Mouse (Mus musculus) CH12.LX (cell line): ENCODE measurements around the gene Creb3l1. TPM values are rescaled to one million over a fixed set of nuclear protein-coding genes. Genes with fewer than 3 reads are reported as not detected.

ENCODE experiments used
- DNase-seq: peaks from one replicate; pipeline ENCODE4 v3.0.0-alpha.2; 2013; ENCODE audit errors: extremely low read depth
- H3K27ac ChIP-seq: 2 replicates; pipeline ENCODE4 v1.5.1; 2012; ENCODE audit warnings: low read depth, mild to moderate bottlenecking, control low read depth, moderate library complexity; ENCODE audit not compliant: insufficient read depth
- H3K27me3 ChIP-seq: replicated peaks from 2 replicates; pipeline ENCODE3; 2012; ENCODE audit warnings: inconsistent platforms
- H3K36me3 ChIP-seq, 2 experiments: replicated peaks in 1 of 2; 2 replicates each; pipeline versions ENCODE3 to v1.6.1; 2012; ENCODE audit warnings: inconsistent platforms in 1 of 2, low read length in 1 of 2, mild to moderate bottlenecking in 1 of 2, mixed read lengths in 1 of 2, moderate library complexity in 1 of 2; ENCODE audit not compliant: control insufficient read depth in 1 of 2, insufficient read depth in 1 of 2
- H3K4me1 ChIP-seq, 2 experiments: 2 replicates each; pipeline ENCODE4 v1.6.1; 2012; ENCODE audit warnings: inconsistent platforms in 1 of 2, moderate library complexity in 1 of 2; ENCODE audit not compliant: insufficient read depth in 2 of 2, control insufficient read depth in 1 of 2
- H3K4me2 ChIP-seq: 2 replicates; pipeline ENCODE4 v1.6.1; 2012; ENCODE audit warnings: low read depth, mild to moderate bottlenecking, control low read depth; ENCODE audit not compliant: poor library complexity, insufficient read depth, severe bottlenecking
- H3K4me3 ChIP-seq, 3 experiments: fragments of 150-350 bp in 1 of 3; sonication (generic) in 1 of 3; replicated peaks in 1 of 3; 2 replicates each; pipeline versions ENCODE3 to v1.5.1; 2011 to 2012; ENCODE audit warnings: low read depth in 2 of 3, low read length in 2 of 3, mild to moderate bottlenecking in 2 of 3, moderate library complexity in 2 of 3, control low read depth in 1 of 3, improper control_type of control experiment in 1 of 3, inconsistent platforms in 1 of 3, mixed read lengths in 1 of 3; ENCODE audit not compliant: poor library complexity in 1 of 3
- H3K79me2 ChIP-seq: replicated peaks from 2 replicates; pipeline ENCODE4 v1.6.1; 2012; ENCODE audit warnings: mild to moderate bottlenecking, moderate library complexity; ENCODE audit not compliant: control insufficient read depth, poor library complexity, insufficient read depth, severe bottlenecking; ENCODE audit errors: extremely low read depth
- H3K9ac ChIP-seq: 2 replicates; pipeline ENCODE4 v1.6.1; 2012; ENCODE audit warnings: low read depth, mild to moderate bottlenecking, control low read depth, moderate library complexity; ENCODE audit not compliant: insufficient read depth
- H3K9me3 ChIP-seq: replicated peaks from 2 replicates; pipeline ENCODE3; 2012; ENCODE audit warnings: low read length, inconsistent platforms, mixed read lengths
- BHLHE40 ChIP-seq: IDR thresholded peaks from 2 replicates; pipeline ENCODE4 v1.6.1; 2011; ENCODE audit warnings: mild to moderate bottlenecking, low read depth, low read length, improper control_type of control experiment
- CHD2 ChIP-seq: IDR thresholded peaks from 2 replicates; pipeline ENCODE4 v1.6.1; 2011; ENCODE audit warnings: low read length, improper control_type of control experiment
- ELF1 ChIP-seq: IDR thresholded peaks from 2 replicates; pipeline ENCODE4 v1.6.1; 2014; ENCODE audit warnings: low read depth, mild to moderate bottlenecking, inconsistent platforms, low read length, improper control_type of control experiment
- EP300 ChIP-seq: IDR thresholded peaks from 2 replicates; pipeline ENCODE4 v1.6.1; 2011; ENCODE audit warnings: low read length, improper control_type of control experiment
- ETS1 ChIP-seq: conservative IDR thresholded peaks from 2 replicates; pipeline ENCODE4 v1.6.1; 2012; ENCODE audit warnings: low read depth, mild to moderate bottlenecking, inconsistent platforms, low read length, improper control_type of control experiment, moderate library complexity
- GABPA ChIP-seq: IDR thresholded peaks from 2 replicates; pipeline ENCODE4 v1.6.1; 2012; ENCODE audit warnings: low read depth, low read length, improper control_type of control experiment, inconsistent platforms; ENCODE audit not compliant: insufficient replicate concordance
- IRF4 ChIP-seq: IDR thresholded peaks from 2 replicates; pipeline ENCODE4 v1.6.1; 2014; ENCODE audit warnings: low read depth, mild to moderate bottlenecking, inconsistent platforms, low read length, improper control_type of control experiment
- JUN ChIP-seq: IDR thresholded peaks from 2 replicates; pipeline ENCODE4 v1.6.1; 2011; ENCODE audit warnings: low read depth, mild to moderate bottlenecking, low read length, improper control_type of control experiment, moderate library complexity; ENCODE audit not compliant: insufficient read depth
- JUND ChIP-seq: conservative IDR thresholded peaks from 2 replicates; pipeline ENCODE4 v1.6.1; 2011; ENCODE audit warnings: low read depth, low read length, improper control_type of control experiment
- KAT2A ChIP-seq: IDR thresholded peaks from 2 replicates; pipeline ENCODE4 v1.6.1; 2012; ENCODE audit warnings: low read length, improper control_type of control experiment, inconsistent platforms; ENCODE audit not compliant: insufficient replicate concordance
- MAX ChIP-seq: IDR thresholded peaks from 2 replicates; pipeline ENCODE4 v1.6.1; 2011; ENCODE audit warnings: low read length, improper control_type of control experiment
- MAZ ChIP-seq: IDR thresholded peaks from 2 replicates; pipeline ENCODE4 v1.6.1; 2012; ENCODE audit warnings: low read depth, mild to moderate bottlenecking, inconsistent platforms, low read length, improper control_type of control experiment, moderate library complexity
- MEF2A ChIP-seq: IDR thresholded peaks from 2 replicates; pipeline ENCODE4 v1.6.1; 2014; ENCODE audit warnings: low read depth, mild to moderate bottlenecking, inconsistent platforms, low read length, improper control_type of control experiment, borderline replicate concordance
- MXI1 ChIP-seq: IDR thresholded peaks from 2 replicates; pipeline ENCODE4 v1.6.1; 2011; ENCODE audit warnings: mild to moderate bottlenecking, low read depth, low read length, improper control_type of control experiment
- MYC ChIP-seq: IDR thresholded peaks from 2 replicates; pipeline ENCODE4 v1.6.1; 2011; ENCODE audit warnings: low read depth, mild to moderate bottlenecking, improper control_type of control experiment, low read length
- NELFE ChIP-seq: IDR thresholded peaks from 2 replicates; pipeline ENCODE4 v1.6.1; 2011; ENCODE audit warnings: low read depth, low read length, improper control_type of control experiment
- NRF1 ChIP-seq: IDR thresholded peaks from 2 replicates; pipeline ENCODE4 v1.6.1; 2014; ENCODE audit warnings: low read depth, mild to moderate bottlenecking, inconsistent platforms, low read length, improper control_type of control experiment, moderate library complexity
- POLR2A ChIP-seq: IDR thresholded peaks from 2 replicates; pipeline ENCODE4 v1.6.1; 2011; ENCODE audit warnings: low read depth, mild to moderate bottlenecking, improper control_type of control experiment, low read length
- SMC3 ChIP-seq: IDR thresholded peaks from 2 replicates; pipeline ENCODE4 v1.6.1; 2011; ENCODE audit warnings: low read depth, low read length, improper control_type of control experiment
- TCF12 ChIP-seq: IDR thresholded peaks from 2 replicates; pipeline ENCODE4 v1.6.1; 2014; ENCODE audit warnings: low read depth, mild to moderate bottlenecking, inconsistent platforms, low read length, improper control_type of control experiment
- USF1 ChIP-seq: IDR thresholded peaks from 2 replicates; pipeline ENCODE4 v1.6.1; 2014; ENCODE audit warnings: low read depth, mild to moderate bottlenecking, inconsistent platforms, low read length, improper control_type of control experiment
- USF2 ChIP-seq: conservative IDR thresholded peaks from 2 replicates; pipeline ENCODE4 v1.6.1; 2011; ENCODE audit warnings: low read depth, low read length, improper control_type of control experiment
- ZC3H11A ChIP-seq: IDR thresholded peaks from 2 replicates; pipeline ENCODE4 v1.6.1; 2012; ENCODE audit warnings: low read depth, mild to moderate bottlenecking, inconsistent platforms, low read length, improper control_type of control experiment
- ZKSCAN1 ChIP-seq: IDR thresholded peaks from 2 replicates; pipeline ENCODE4 v1.6.1; 2012; ENCODE audit warnings: low read depth, inconsistent platforms, low read length, improper control_type of control experiment, borderline replicate concordance
- ZMIZ1 ChIP-seq: IDR thresholded peaks from 2 replicates; pipeline ENCODE4 v1.6.1; 2012; ENCODE audit warnings: low read depth, mild to moderate bottlenecking, inconsistent platforms, low read length, improper control_type of control experiment
- ZNF384 ChIP-seq: IDR thresholded peaks from 2 replicates; pipeline ENCODE4 v1.6.1; 2012; ENCODE audit warnings: low read depth, low read length, improper control_type of control experiment, inconsistent platforms
- dilution Hi-C: fragments of 300-500 bp; cut with MboI; formaldehyde crosslinking; loops from 2 replicates; pipeline ENCODE4 v1.14.3; 2020; ENCODE audit warnings: low sequenced_read_pairs; ENCODE audit not compliant: extremely low pct_unique_long_range_greater_than_20kb, extremely low pct_ligation_motif_present
- in situ Hi-C: fragments of 300-500 bp; cut with MboI; formaldehyde crosslinking; loops from 3 replicates; pipeline ENCODE4 v1.14.3; 2019; ENCODE audit warnings: low sequenced_read_pairs, low pct_ligation_motif_present, low pct_unique_long_range_greater_than_20kb, mixed read lengths
- polyA plus RNA-seq: library from polyadenylated mRNA; unstranded; fragments of >175 nt; gene quantifications from 2 replicates; pipeline ENCODE4 v1.2.1, GENCODE M21; 2012; ENCODE audit warnings: low read depth; ENCODE audit not compliant: insufficient read length
- total RNA-seq, 2 experiments: library from RNA; depleted of rRNA; stranded (reverse); fragments of 300-350 nt in 1 of 2; fragments of >200 nt in 1 of 2; gene quantifications; 2 replicates each; pipeline ENCODE4 v1.2.3; 2012 to 2014

The Creb3l1 gene
- total and polyA plus RNA-seq, 3 experiments = 0.08 to 2.0 (median 0.59) TPM

DNA sequence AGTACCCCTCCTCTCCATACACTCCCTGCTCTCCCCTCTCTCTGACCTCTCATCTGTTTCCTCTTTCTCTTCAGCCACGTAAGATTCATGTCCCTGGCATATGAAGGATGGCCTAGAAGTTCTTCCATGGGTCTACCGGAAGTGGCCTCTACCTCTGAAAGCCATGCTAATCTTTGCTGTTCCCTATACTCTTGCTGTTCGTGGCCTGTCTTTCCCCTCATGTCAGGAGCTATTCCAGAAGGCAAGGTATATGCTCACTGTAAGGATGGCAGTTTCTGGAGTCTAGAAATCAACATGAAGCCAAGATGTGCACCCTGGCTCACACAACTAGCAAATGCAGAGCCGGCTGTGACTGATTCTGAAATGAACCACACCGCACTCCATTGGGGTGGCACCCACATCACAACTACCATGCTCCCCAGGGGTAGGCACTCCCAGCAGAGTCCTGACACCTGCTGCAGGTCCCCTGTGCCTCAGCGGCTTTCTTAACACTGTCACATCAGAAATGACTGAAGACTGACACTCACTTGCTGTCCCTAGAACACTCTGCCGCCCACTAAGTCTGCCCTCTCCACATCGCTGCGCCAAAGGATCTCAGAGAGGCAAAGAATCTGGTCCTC, 39.3 kb downstream of the Creb3l1 start:
- H3K27me3 ChIP-seq = peaks cover 3% of the 10 kb centered on the region
- in situ Hi-C loops (loop anchor here (5.0 kb wide), 3 partner anchors 43 to 447 kb away; partner anchors contain the start of gene Cry2), dilution Hi-C loops (no loop called here)
- no peaks in the 10 kb centered on the region for H3K79me2 ChIP-seq
- DNase-seq = peak; percentile 54
- TF ChIP-seq ZC3H11A (no peak), ZKSCAN1 (no peak), ZMIZ1 (no peak), CHD2 (no peak), ELF1 (peak; percentile 55; the same call in 1 of the 2 replicates), BHLHE40 (no peak), NELFE (peak; percentile 7), MAZ (0 out of 2 replicates have a peak, but pooled peaks have one; percentile 7), POLR2A (no peak), USF1 (no peak), ETS1 (no peak), USF2 (no peak), NRF1 (no peak), SMC3 (no peak), MYC (no peak), EP300 (no peak), JUN (no peak), MAX (no peak), IRF4 (no peak), GABPA (no peak), MEF2A (no peak), TCF12 (no peak), KAT2A (no peak), ZNF384 (no peak), MXI1 (peak; percentile 41; the same call in 1 of the 2 replicates), JUND (no peak)
- peaks cover 9 to 29% of the 10 kb centered on the region in 2 experiments for H3K4me1 ChIP-seq
- H3K4me2 ChIP-seq = peak overlapping the region; percentile 78
- H3K9me3 ChIP-seq = peaks cover 7% of the 10 kb centered on the region
- peak overlapping the region; percentile 8 to 28 (median 21) for H3K4me3 ChIP-seq
- H3K9ac ChIP-seq = no peak overlapping the region
- H3K36me3 ChIP-seq = peaks cover 0 to 7% of the 10 kb centered on the region in 2 experiments
- peak overlapping the region; percentile 57 for H3K27ac ChIP-seq
